Mouse (Mus musculus) adrenal gland, adult 18-20 months (tissue): ENCODE data around the gene Cacna1i. TPM values are rescaled to one million over a fixed set of nuclear protein-coding genes. Genes with fewer than 3 reads are reported as not detected.

Experiments used
- DNase-seq, 2 experiments: peaks; one replicate each; pipeline ENCODE4 v3.0.0; 2021 to 2022; ENCODE audit warnings: low spot score in 2 of 2
- total RNA-seq, 2 experiments: library from RNA; stranded (reverse); gene quantifications; 1 replicate in 1 of 2; 2 replicates in 1 of 2; pipeline ENCODE4 v1.2.3; 2021

Cacna1i gene
- total RNA-seq, 2 experiments from 2014 or later, result 0.29 to 0.40 TPM

DNA sequence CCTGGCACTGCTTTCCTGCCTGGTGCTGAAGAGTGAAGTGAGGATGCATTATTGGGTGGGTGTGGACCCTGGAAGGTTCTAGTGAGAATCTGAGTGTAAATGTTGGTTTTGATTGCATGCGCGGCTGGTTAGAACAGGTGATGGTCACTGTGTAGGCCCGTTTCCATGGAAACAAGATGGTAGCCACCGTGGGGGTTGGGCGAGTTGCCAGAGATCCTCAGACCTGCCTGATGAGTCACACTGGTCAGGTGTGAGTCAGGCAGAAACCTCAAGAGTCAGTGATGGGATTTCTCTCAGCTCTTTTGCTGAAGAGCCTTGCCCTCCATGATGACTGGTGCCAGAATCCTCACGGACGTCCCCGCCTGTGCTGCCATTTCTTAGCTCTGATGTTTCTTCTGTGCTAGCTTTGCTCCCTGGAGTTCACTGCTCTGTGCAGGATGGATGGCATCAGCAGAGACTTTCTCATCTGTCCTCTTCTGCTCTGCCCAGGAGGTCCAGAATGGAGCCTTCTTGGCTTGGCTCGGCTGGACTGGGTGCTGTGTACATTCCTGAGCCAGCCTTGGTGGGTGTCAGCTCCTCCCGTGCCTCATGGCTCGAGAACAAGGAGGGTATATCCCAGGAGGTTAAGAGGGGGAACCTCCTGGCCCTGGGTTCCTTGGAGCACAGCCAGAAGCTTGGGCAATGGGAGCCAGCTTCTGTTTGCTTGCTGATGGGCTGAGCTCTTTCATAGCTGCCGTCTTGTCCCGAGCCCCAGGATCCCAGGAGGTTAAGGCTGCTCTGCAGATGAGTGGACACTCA, 40.9 kb downstream of the Cacna1i start:
- DNase-seq, result no peak

GRCm38 (mm10) chr15:80330276-80330675, 43.2 kb downstream of the Cacna1i start:
- DNase-seq, result no peak

DNA sequence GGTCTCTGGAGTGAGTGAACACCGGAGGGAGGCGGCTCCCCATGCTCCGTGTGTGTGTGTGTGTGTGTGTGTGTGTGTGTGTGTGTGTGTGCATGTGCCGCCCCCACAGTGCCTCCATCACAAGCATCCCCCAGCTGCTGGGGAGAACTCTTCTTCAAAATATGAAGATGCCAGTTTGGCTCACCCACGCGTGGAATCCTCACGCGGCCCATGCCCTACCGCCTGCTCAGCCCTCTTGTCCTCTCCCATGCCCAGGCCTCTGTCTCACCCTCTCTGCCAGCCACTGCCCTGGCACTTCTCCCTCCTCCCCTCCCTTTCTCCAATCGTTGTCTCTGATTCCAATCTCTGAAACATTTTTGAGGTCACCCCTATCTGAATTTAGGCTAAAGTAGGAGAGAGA, 47.7 kb downstream of the Cacna1i start:
- no peak for DNase-seq

DNA sequence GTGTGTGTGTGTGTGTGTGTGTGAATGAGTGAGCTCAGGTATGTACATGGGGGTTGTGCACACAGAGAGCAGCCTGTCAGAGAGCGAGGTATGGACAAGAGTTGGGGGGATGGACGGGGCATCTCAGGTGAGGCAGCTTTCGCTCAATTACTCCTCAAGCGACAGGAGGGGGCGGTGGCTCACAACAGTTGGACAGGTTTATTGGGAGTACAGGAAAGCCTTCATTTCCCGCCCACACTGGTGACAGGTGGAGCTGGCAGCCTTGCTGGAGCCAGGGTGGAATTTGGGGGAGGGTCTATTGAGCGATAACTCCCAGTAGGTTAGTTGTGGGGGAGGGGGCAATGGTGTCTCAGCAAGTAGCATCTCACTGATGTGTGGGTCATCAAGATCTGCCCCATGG, 48.2 kb downstream of the Cacna1i start:
- DNase-seq, result no peak

DNA sequence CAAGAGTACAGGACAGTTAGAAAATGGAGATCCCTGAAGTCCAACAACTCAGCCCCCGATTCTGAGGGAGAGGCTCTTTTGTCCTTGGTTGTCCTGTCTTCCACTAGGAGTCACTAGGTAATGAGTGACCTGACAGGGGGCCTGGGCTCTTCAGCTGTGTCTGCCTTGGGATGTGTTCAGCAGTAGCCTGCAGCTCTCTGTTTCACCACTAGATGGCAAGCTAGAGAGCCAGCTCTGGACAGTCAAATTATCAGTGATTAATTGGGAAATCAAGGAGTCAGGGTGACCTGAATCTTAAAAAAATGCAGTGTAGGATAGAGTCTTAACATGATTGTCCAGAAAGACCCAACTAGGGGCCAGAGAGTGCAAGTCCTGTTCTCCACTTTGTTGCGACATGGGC, 53.3 kb downstream of the Cacna1i start:
- DNase-seq, result peak; percentile 40 to 41

- no peak for DNase-seq
These were observed 55.4 kb downstream of the Cacna1i start for GRCm38 (mm10) chr15:80342394-80342793.

DNA sequence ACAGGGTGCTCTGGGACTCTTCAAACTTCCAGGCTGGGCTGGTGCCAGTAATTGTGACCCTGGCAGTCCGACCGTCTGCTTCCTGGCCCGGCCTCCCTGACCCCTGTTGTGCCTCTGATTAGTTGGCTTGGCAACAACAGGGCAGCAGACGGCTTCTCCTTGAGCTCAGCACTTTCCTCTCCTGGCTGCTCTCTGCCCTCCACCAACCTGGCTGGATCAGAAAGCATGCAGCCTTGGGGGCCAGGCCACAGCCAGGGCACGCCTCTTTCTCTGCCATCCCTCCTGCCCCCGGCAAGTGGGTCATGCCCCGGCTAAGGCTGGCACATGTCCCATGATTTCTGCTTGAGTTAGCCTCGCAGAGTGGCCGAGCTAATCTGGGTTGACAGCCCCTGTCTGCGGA, 56.0 kb downstream of the Cacna1i start:
- peak in 1 of 2 experiments; percentile 25 for DNase-seq

- no peak for DNase-seq
These were observed 56.7 kb downstream of the Cacna1i start for GRCm38 (mm10) chr15:80343731-80344130.

DNA sequence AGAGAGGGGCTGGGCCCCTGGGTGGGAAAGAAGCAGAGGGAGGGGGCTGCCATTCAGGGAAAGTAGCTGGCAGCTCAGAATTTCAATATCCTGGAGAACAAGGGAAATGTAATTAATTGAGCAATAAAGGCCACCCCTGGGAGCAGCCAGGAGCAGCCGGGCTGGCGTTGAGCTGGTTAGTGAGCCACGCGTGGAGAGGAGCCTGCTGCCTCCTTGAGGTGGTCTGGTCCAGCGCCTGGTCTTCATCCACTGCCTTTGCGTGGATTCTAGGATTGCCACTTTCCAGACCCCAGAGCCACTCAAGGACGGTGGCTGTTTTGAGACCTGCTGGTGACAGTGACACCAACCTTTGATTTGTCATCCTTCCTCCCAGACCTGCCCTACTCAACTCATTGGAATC, 59.5 kb downstream of the Cacna1i start:
- DNase-seq, result no peak

- DNase-seq, result peak in 1 of 2 experiments; percentile 38
These were observed 63.4 kb downstream of the Cacna1i start for GRCm38 (mm10) chr15:80350431-80350830.

- DNase-seq, result peak in 1 of 2 experiments; percentile 40
These were observed 71.8 kb downstream of the Cacna1i start for GRCm38 (mm10) chr15:80358798-80359197.

DNA sequence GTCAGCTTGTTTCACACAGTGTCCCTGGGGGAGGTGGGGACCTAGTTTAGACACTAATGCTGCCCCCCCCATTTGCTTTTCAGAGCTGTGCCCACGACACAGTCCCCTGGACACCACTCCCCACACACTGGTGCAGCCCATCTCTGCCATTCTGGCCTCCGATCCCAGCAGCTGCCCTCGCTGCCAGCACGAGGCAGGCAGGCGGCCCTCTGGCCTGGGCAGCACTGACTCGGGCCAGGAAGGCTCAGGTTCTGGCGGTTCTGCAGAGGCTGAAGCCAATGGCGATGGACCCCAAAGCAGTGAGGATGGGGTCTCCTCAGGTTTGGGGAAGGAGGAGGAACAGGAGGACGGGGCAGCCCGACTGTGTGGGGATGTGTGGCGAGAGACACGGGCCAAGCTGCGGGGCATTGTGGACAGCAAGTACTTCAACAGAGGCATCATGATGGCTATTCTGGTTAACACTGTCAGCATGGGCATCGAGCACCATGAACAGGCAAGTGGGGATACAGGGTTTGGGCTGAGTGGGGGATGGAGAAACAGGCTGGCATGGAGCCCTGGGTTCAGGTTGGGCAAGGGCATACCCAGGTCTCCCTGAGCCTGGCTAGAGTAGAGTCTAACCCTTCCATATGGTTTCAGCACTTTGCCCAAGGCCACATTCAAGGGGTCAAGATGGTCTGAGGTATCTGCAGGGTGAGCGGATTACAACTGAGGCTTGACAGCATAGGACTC, 74.9 kb downstream of the Cacna1i start:
- no peak for DNase-seq

- DNase-seq, result no peak
These were observed 75.6 kb downstream of the Cacna1i start for GRCm38 (mm10) chr15:80362509-80363172.

DNA sequence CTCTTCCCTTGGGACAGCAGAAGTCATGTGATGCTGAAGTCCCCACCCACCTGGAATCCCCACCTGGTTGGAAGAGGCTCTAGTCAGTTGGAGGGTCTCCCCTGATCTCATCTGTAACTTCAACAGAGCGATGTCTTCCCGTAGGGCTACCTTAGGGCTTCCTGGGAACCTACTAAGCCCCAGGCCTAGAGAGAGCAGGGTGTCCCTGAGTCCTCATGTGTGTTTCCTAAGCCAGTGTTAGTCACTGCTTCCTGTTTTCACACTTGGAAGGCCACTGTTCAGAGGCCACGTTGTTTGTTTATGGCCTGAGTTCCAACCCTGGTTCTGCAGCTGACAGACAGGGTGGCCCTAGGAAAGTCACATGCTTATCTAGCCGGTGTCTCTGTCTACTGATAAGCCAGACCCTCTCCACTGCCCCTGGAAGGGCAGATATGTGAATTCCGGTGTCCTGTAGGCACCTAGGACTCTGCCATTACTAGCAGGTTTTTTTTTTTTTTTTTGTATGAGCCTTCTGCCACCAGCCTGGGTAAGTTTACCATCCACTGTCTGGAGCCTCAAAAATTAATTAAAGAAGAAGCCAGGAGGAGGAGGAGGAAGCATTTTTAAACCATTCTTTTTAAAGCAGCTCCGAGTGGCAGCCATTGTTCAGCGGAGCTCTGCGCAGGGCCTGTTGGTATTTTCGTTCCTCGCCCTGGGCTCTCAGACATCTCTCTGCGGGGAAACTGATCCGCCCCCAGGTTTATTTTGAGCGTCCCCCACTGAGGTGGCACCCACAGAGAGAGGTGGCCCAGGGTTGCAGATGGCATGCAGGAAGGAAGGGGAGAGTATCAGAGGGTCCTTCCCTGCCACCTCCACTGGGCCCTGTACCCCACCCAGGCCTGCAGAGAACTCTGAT, 77.0 kb downstream of the Cacna1i start:
- DNase-seq, result peak in 1 of 2 experiments; percentile 16

DNA sequence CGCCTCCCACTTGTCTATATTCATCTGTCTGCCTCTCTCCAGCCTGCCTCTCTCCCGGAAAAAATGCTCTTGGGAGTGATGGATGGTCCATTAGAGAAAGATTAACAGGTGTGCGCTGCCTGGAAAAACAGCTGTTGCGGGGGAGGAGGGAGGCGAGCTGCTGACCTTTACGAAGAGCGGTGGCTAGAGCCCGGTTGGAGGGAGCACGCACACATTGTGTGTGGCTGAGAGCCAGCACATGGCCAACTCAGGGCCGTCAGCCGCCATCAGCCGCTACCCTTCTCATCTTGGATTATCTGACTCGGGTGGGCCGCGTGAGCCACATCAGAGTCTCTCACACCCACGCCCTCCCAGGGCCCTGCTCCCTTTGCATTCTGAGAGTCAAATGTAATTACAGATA, 79.9 kb downstream of the Cacna1i start:
- peak in 1 of 2 experiments; percentile 15 for DNase-seq

- DNase-seq, result no peak
These were observed 86.4 kb downstream of the Cacna1i start for GRCm38 (mm10) chr15:80373219-80373964.

DNA sequence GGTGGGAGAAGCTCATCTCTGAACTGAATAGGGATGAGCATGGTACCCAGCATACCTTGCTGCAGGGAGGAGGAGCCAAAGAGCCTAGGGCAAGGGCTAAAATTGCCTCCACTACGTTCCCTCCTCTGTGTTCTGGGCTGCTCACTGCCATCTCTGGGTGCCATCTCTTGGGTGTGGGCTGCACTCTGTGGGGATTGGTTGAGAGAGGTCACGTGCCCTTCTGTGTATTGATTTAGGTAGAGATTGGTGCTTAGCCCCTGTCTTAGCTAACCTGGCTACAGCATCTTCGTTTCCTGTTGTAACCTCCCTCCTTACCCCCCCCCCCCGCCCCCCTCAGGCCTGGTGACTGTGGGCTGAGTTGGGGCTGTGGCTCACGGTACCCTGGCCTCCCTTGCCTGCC, 87.8 kb downstream of the Cacna1i start:
- DNase-seq, result no peak

GRCm38 (mm10) chr15:80387185-80387584, 100.1 kb downstream of the Cacna1i start:
- no peak for DNase-seq

GRCm38 (mm10) chr15:80391791-80392190, 104.8 kb downstream of the Cacna1i start:
- DNase-seq, result no peak

DNA sequence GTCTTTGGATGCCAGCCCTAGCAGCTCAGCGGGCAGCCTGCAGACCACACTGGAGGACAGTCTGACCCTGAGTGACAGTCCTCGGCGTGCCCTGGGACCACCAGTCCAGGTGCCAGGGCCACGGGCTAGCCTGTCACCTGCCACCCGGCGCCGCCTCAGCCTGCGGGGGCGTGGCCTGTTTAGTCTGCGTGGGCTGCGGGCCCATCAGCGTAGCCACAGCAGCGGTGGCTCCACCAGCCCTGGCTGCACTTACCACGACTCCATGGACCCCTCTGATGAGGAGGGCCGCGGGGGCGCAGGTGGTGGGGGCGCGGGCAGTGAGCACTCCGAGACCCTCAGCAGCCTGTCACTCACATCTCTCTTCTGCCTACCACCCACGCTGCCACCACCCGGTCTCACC, 108.0 kb downstream of the Cacna1i start:
- no peak for DNase-seq
